Mouse (Mus musculus) duodenum, adult 2 months (tissue): ENCODE measurements around the gene 4933403O08Rik. TPM values are rescaled to one million over a fixed set of nuclear protein-coding genes. Genes with fewer than 3 reads are reported as not detected.

Source experiments
- polyA plus RNA-seq: library from polyadenylated mRNA; depleted of rRNA; stranded (reverse); fragments of >200 nt; gene quantifications from 2 replicates; pipeline ENCODE4 v1.2.3, GENCODE M21; 2012; ENCODE audit warnings: low replicate concordance; rRNA removed

4933403O08Rik gene
- not detected in 2 replicates for polyA plus RNA-seq

GRCm38 (mm10) chrX:112238749-112239148, at the start of gene 4933403O08Rik:
Gene 4933403O08Rik, plus strand, starts transcription at chrX:112239049.

Other genes starting within 250 kb of the 4933403O08Rik start
- gene Tex16, start 228.0 kb upstream of the 4933403O08Rik start, polyA plus RNA-seq = not detected in 2 replicates
- gene Apool, start 72.3 kb downstream of the 4933403O08Rik start, polyA plus RNA-seq = 0.76 and 0.92 TPM in 2 replicates
- not detected in 2 replicates for gene Satl1, start 167.7 kb downstream of the 4933403O08Rik start, polyA plus RNA-seq